Mouse (Mus musculus) midbrain, embryonic 15.5 days (tissue): ENCODE measurements around the gene Cbx7. TPM values are rescaled to one million over a fixed set of nuclear protein-coding genes. Genes with fewer than 3 reads are reported as not detected.
"Not testable (repeated sequence)": the region's sequence is repeated elsewhere in the genome, so short reads cannot be mapped to it uniquely, and the experiment has no call there.

Source experiments
- ATAC-seq: fragments of 200-750 bp; cut with Nextera tagmentation; replicated peaks from 2 replicates; pipeline ENCODE4 v1.8.0; 2017; ENCODE audit warnings: moderate TSS enrichment
- H3K27ac ChIP-seq: fragments of 300-500 bp; sonication (generic); 2 replicates; pipeline ENCODE4 v1.5.1; 2015; ENCODE audit warnings: mild to moderate bottlenecking, inconsistent platforms
- H3K27me3 ChIP-seq: fragments of 300-500 bp; sonication (generic); replicated peaks from 2 replicates; pipeline ENCODE4 v1.6.1; 2015; ENCODE audit warnings: inconsistent platforms
- H3K36me3 ChIP-seq: fragments of 300-500 bp; sonication (generic); replicated peaks from 2 replicates; pipeline ENCODE4 v1.6.1; 2015; ENCODE audit warnings: inconsistent platforms
- H3K4me1 ChIP-seq: fragments of 300-500 bp; sonication (generic); 2 replicates; pipeline ENCODE4 v1.6.1; 2015; ENCODE audit warnings: inconsistent platforms
- H3K4me2 ChIP-seq: fragments of 300-500 bp; sonication (generic); 2 replicates; pipeline ENCODE4 v1.6.1; 2015; ENCODE audit warnings: inconsistent platforms, mild to moderate bottlenecking, moderate library complexity
- H3K4me3 ChIP-seq: fragments of 300-500 bp; sonication (generic); 2 replicates; pipeline ENCODE4 v1.5.1; 2015; ENCODE audit warnings: mild to moderate bottlenecking, inconsistent platforms
- H3K9ac ChIP-seq: fragments of 300-500 bp; sonication (generic); 2 replicates; pipeline ENCODE4 v1.6.1; 2015; ENCODE audit warnings: mild to moderate bottlenecking, inconsistent platforms
- H3K9me3 ChIP-seq: fragments of 300-500 bp; sonication (generic); 2 replicates; pipeline ENCODE4 v1.6.1; 2016; ENCODE audit warnings: inconsistent platforms
- WGBS: fragments of 180-500 bp; shearing (Covaris S2); methylation state at CpG from one replicate; pipeline ENCODE4 v1.1.7; 2015; ENCODE audit warnings: mixed read lengths; 5-methylcytosine and 5-hydroxymethylcytosine counted together
- polyA plus RNA-seq: library from polyadenylated mRNA; unstranded; fragments of >200 nt; fragmentation: Nextera tagmentation; extraction: Ambion mirVana; gene quantifications from 2 replicates; pipeline ENCODE4 v1.2.1, GENCODE M21; 2015

Gene Cbx7
- polyA plus RNA-seq, 1 experiment from 2014 or later: 5.8 TPM

GRCm38 (mm10) chr15:79910812-79911211, 60.1 kb downstream of the Cbx7 start:
- H3K4me3 ChIP-seq, H3K9ac ChIP-seq, H3K4me2 ChIP-seq, H3K9me3 ChIP-seq, H3K27me3 ChIP-seq, ATAC-seq, H3K4me1 ChIP-seq, H3K27ac ChIP-seq, H3K36me3 ChIP-seq: not testable (repeated sequence)
- WGBS: 85% methylated on average over 1 of the region's 1 CpGs

GRCm38 (mm10) chr15:79909006-79909405, 61.9 kb downstream of the Cbx7 start:
- H3K4me1 ChIP-seq, H3K27me3 ChIP-seq, H3K4me2 ChIP-seq, H3K9ac ChIP-seq, ATAC-seq, H3K4me3 ChIP-seq, H3K9me3 ChIP-seq, H3K27ac ChIP-seq, H3K36me3 ChIP-seq: not testable (repeated sequence)
- WGBS: 85% methylated on average over 3 of the region's 3 CpGs

DNA sequence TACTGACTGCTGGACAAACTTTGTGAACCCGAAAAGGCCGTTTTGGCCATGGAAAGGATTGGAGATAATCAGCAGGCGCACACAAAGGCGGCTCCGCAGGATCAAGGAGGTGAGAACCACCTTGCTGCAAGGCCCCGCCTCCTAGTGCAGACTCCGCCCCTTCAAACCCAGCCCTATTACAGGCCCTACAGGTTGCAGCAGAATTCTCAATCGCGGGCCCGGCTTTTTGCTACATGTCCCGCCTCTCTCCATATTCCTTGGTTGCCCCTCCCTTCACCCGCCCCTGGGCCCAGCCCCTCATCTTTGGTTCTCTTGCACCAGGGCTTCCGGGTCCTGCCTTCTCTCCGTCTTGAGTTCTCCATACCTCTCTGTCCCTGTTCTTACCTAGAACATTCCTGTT, 64.1 kb downstream of the Cbx7 start:
- no peaks in the 10 kb centered on the region for H3K27me3 ChIP-seq
- H3K4me3 ChIP-seq: no peak overlapping the region
- no peak overlapping the region for H3K4me2 ChIP-seq
- no peaks in the 10 kb centered on the region for H3K36me3 ChIP-seq
- no peak for ATAC-seq
- WGBS: 53% methylated on average over 14 of the region's 14 CpGs
- no peaks in the 10 kb centered on the region for H3K4me1 ChIP-seq
- no peak overlapping the region for H3K27ac ChIP-seq
- no peaks in the 10 kb centered on the region for H3K9me3 ChIP-seq
- no peak overlapping the region for H3K9ac ChIP-seq

GRCm38 (mm10) chr15:79905211-79905610, 65.7 kb downstream of the Cbx7 start:
- H3K27me3 ChIP-seq: no peaks in the 10 kb centered on the region
- H3K9ac ChIP-seq: no peak overlapping the region
- no peak overlapping the region for H3K4me3 ChIP-seq
- H3K4me2 ChIP-seq: no peak overlapping the region
- H3K4me1 ChIP-seq: no peaks in the 10 kb centered on the region
- H3K36me3 ChIP-seq: no peaks in the 10 kb centered on the region
- ATAC-seq: no peak
- no peak overlapping the region for H3K27ac ChIP-seq
- H3K9me3 ChIP-seq: no peaks in the 10 kb centered on the region
- WGBS: 65% methylated on average over 12 of the region's 12 CpGs

- H3K4me2 ChIP-seq, H3K27ac ChIP-seq: not testable (repeated sequence)
- 76% methylated on average over 11 of the region's 11 CpGs for WGBS
Observed at GRCm38 (mm10) chr15:79904678-79905077, 66.2 kb downstream of the Cbx7 start.

GRCm38 (mm10) chr15:79903963-79904362, 67.0 kb downstream of the Cbx7 start:
- H3K9me3 ChIP-seq: no peaks in the 10 kb centered on the region
- ATAC-seq: no peak
- H3K9ac ChIP-seq: no peak overlapping the region

More at GRCm38 (mm10) chr15:79904678-79905077, 66.2 kb downstream of the Cbx7 start:
- H3K9ac ChIP-seq, H3K36me3 ChIP-seq, H3K27me3 ChIP-seq, H3K9me3 ChIP-seq, H3K4me1 ChIP-seq, ATAC-seq, H3K4me3 ChIP-seq: not testable (repeated sequence)

DNA sequence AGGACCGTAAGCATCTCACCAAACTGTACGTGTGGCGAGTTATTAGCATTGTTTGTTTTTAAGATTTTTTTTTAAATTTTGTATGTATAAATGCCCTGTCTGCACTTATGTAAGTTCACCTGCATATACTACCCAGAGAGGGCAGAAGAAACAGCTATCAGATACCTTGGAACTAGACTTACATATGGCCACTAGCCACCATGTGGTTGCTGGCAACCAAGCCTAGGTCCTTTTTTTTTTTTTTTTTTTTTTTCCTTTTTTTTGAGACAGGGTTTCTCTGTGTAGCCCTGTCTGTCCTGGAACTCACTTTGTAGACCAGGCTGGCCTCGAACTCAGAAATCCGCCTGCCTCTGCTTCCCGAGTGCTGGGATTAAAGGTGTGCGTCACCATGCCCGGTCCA, 67.8 kb downstream of the Cbx7 start:
- not testable (repeated sequence) for ATAC-seq, H3K36me3 ChIP-seq, H3K27ac ChIP-seq, H3K27me3 ChIP-seq, H3K9me3 ChIP-seq, H3K9ac ChIP-seq, H3K4me2 ChIP-seq, H3K4me3 ChIP-seq, H3K4me1 ChIP-seq
- 98% methylated on average over 8 of the region's 8 CpGs for WGBS

More at GRCm38 (mm10) chr15:79903963-79904362, 67.0 kb downstream of the Cbx7 start:
- H3K27ac ChIP-seq: no peak overlapping the region
- no peaks in the 10 kb centered on the region for H3K36me3 ChIP-seq
- H3K4me3 ChIP-seq: no peak overlapping the region
- H3K4me2 ChIP-seq: no peak overlapping the region
- H3K4me1 ChIP-seq: no peaks in the 10 kb centered on the region
- no peaks in the 10 kb centered on the region for H3K27me3 ChIP-seq

DNA sequence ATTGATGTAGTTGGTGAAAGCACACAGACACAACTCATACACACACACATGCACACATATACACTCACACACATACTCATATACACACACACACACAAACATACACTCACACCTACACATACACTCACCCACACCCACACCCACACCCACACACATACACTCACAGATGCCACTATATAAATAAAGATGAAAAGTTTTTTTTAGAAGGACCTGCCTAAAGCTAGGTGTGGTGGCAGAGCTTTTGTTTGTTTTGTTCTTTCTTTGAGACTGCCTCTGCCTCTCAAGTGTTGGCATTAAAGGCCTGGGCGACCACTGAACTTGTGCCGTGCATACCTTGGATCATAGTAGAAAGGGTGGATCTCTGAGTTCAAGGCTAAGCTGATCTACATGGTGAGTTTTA, 69.5 kb downstream of the Cbx7 start:
- no peaks in the 10 kb centered on the region for H3K27me3 ChIP-seq
- no peaks in the 10 kb centered on the region for H3K9me3 ChIP-seq
- no peak overlapping the region for H3K4me2 ChIP-seq
- ATAC-seq: no peak
- no peaks in the 10 kb centered on the region for H3K36me3 ChIP-seq
- H3K9ac ChIP-seq: no peak overlapping the region
- no peak overlapping the region for H3K4me3 ChIP-seq
- WGBS: 82% methylated on average over 2 of the region's 2 CpGs
- H3K27ac ChIP-seq: no peak overlapping the region
- H3K4me1 ChIP-seq: no peaks in the 10 kb centered on the region

DNA sequence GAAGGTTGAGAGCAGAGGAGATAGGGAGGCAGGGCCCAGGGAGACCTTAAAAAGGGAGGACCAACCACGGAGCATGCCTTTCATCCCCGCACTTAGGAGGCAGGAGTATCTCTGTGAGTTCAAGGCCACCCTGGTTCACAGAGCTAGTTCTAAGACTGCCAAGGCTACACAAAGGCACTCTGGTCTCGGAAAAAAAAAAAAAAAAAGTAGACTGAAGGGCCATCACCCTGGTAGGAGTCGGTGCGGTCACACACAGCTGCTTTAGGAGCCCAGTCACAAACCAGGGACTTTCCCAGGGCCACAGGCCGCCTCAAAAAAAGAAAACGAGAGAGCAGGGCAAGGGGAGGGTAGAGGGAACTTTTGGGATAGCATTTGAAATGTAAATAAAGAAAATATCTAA, 70.2 kb downstream of the Cbx7 start:
- Histone ChIP-seq H3K27ac (no peak overlapping the region), H3K4me2 (no peak overlapping the region), H3K4me3 (no peak overlapping the region), H3K9ac (no peak overlapping the region), H3K9me3 (no peaks in the 10 kb centered on the region), H3K27me3 (no peaks in the 10 kb centered on the region), H3K4me1 (no peaks in the 10 kb centered on the region), H3K36me3 (no peaks in the 10 kb centered on the region)
- WGBS: 76% methylated on average over 7 of the region's 7 CpGs
- no peak for ATAC-seq

DNA sequence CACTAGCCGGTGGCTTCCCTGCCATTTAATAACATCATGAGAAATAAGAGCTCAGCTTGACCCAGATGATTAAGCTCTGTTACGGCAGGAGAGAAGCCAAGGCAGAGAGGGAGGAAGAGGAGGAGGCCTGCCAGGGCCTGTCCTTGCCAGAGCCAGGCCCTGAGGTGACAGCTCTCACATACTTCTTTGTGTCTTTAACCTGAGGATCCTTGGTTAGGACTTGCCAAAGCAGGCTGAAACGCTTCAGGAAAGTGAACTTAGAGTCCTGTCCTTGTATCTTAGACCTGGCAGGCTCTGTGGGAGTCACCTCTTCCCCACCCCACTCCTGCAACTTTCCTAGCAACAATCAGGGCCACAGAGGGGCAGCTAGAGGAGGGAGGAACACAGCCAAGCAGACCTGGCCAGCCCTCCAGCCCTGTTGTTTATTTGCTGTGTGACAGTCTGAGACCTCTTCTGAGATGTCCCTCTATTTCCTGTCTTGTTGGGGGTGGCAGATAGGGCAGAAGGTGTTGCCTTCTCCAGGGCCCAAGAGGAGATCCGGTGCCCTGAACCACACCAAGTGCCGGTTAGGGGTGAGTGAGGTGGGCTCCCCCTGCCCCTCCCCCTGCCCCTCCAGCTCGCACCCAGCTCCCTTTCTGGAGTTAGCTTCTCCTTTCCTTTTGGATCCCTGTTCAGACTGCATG, 71.0 kb downstream of the Cbx7 start:
- Histone ChIP-seq H3K27me3 (no peaks in the 10 kb centered on the region), H3K4me2 (no peak overlapping the region), H3K27ac (no peak overlapping the region), H3K9me3 (no peaks in the 10 kb centered on the region), H3K36me3 (no peaks in the 10 kb centered on the region), H3K4me1 (no peaks in the 10 kb centered on the region), H3K9ac (no peak overlapping the region), H3K4me3 (no peak overlapping the region)
- WGBS: 94% methylated on average over 6 of the region's 6 CpGs
- no peak for ATAC-seq

- Histone ChIP-seq H3K9me3 (no peaks in the 10 kb centered on the region), H3K27ac (no peak overlapping the region), H3K4me2 (no peak overlapping the region), H3K27me3 (no peaks in the 10 kb centered on the region), H3K4me1 (no peaks in the 10 kb centered on the region), H3K4me3 (no peak overlapping the region), H3K36me3 (no peaks in the 10 kb centered on the region), H3K9ac (no peak overlapping the region)
- 85% methylated on average over 5 of the region's 5 CpGs for WGBS
- no peak for ATAC-seq
Observed at GRCm38 (mm10) chr15:79898988-79899387, 71.9 kb downstream of the Cbx7 start.

GRCm38 (mm10) chr15:79896080-79896725, 74.7 kb downstream of the Cbx7 start:
- H3K4me2 ChIP-seq: no peak overlapping the region
- H3K9me3 ChIP-seq: no peaks in the 10 kb centered on the region
- peaks cover 9% of the 10 kb centered on the region for H3K27me3 ChIP-seq
- no peaks in the 10 kb centered on the region for H3K36me3 ChIP-seq
- no peak overlapping the region for H3K4me3 ChIP-seq
- H3K9ac ChIP-seq: no peak overlapping the region
- 83% methylated on average over 9 of the region's 9 CpGs for WGBS
- no peak for ATAC-seq
- H3K27ac ChIP-seq: no peak overlapping the region
- H3K4me1 ChIP-seq: peaks cover 7% of the 10 kb centered on the region
